Mouse (Mus musculus) C2C12 (cell line): ENCODE data around the gene Olfr1329.

Experiments used
- CTCF ChIP-seq: IDR thresholded peaks from one replicate; pipeline ENCODE4 v1.5.1; 2011; ENCODE audit not compliant: control insufficient read depth, insufficient read depth, insufficient read length
- MAX ChIP-seq: IDR thresholded peaks from one replicate; pipeline ENCODE4 v1.6.1; 2011; ENCODE audit warnings: mild to moderate bottlenecking, control low read depth
- MYOG ChIP-seq: IDR thresholded peaks from one replicate; pipeline ENCODE4 v1.6.1; 2011; ENCODE audit not compliant: control insufficient read depth, insufficient read length; ENCODE audit errors: extremely low read depth
- USF1 ChIP-seq: IDR thresholded peaks from one replicate; pipeline ENCODE4 v1.6.1; 2011; ENCODE audit warnings: low read depth, mild to moderate bottlenecking, control low read depth, moderate library complexity

DNA sequence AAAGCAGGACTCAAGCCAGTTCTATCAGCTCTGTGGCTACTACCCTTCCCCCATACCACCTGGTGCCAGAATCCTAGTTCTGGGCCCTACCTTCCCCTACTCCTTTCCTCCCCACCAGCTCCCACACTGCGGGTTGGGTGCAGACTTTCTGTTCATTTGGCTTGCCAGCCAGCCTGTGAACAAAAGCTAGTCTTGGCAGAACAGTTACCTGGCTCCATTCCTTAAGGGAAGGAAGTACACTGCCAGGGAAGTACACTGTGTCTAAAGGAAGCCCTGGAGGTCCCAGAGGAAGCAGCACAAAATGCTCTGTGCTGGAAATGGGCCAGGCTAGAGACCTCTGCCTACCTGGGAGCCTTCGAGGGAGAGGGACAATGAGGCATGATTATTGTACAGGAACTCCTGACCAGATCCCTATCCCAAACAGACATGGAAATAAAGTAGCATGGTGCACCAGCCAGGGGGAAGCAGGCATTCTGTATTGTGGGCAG is 43.9 kb upstream of the Olfr1329 start, which contains the start of gene Lao1:
- TF ChIP-seq MYOG (no peak), CTCF (no peak), MAX (no peak), USF1 (no peak)
